Mouse (Mus musculus) lung, postnatal 0 days (tissue): ENCODE data around the gene Relt. TPM values are rescaled to one million over a fixed set of nuclear protein-coding genes. Genes with fewer than 3 reads are reported as not detected.

Experiments used
- ATAC-seq: fragments of 200-750 bp; cut with Nextera tagmentation; 2 replicates; pipeline ENCODE4 v1.8.0; 2017; ENCODE audit warnings: moderate library complexity
- DNase-seq: peaks from one replicate; pipeline ENCODE4 v3.0.0-alpha.2; 2016; ENCODE audit warnings: low spot score
- H3K27ac ChIP-seq: fragments of 300-500 bp; sonication (generic); 2 replicates; pipeline ENCODE4 v1.5.1; 2014; ENCODE audit warnings: antibody characterized with exemption, mild to moderate bottlenecking, low read length, mixed read lengths
- H3K27me3 ChIP-seq: fragments of 300-500 bp; sonication (generic); replicated peaks from 2 replicates; pipeline ENCODE4 v1.6.1; 2014; ENCODE audit warnings: low read length, mixed read lengths; ENCODE audit not compliant: insufficient read depth
- H3K36me3 ChIP-seq: fragments of 300-500 bp; sonication (generic); 2 replicates; pipeline ENCODE4 v1.6.1; 2014; ENCODE audit warnings: low read length, mixed read lengths; ENCODE audit not compliant: insufficient read depth
- H3K4me1 ChIP-seq: fragments of 300-500 bp; sonication (generic); 2 replicates; pipeline ENCODE4 v1.6.1; 2014; ENCODE audit warnings: antibody characterized with exemption, low read depth, low read length, mixed read lengths; ENCODE audit not compliant: insufficient read depth
- H3K4me2 ChIP-seq: fragments of 300-500 bp; sonication (generic); replicated peaks from 2 replicates; pipeline ENCODE4 v1.6.1; 2014; ENCODE audit warnings: low read depth, mild to moderate bottlenecking, low read length, moderate library complexity, mixed read lengths
- H3K4me3 ChIP-seq: fragments of 300-500 bp; sonication (generic); 2 replicates; pipeline ENCODE4 v1.5.1; 2014; ENCODE audit warnings: low read depth, low read length
- H3K9ac ChIP-seq: fragments of 300-500 bp; sonication (generic); replicated peaks from 2 replicates; pipeline ENCODE4 v1.6.1; 2014; ENCODE audit warnings: low read depth, mild to moderate bottlenecking
- H3K9me3 ChIP-seq: fragments of 300-500 bp; sonication (generic); 2 replicates; pipeline ENCODE4 v1.6.1; 2016; ENCODE audit warnings: low read length, mixed read lengths
- CTCF ChIP-seq: IDR thresholded peaks from 2 replicates; pipeline ENCODE4 v1.5.1; 2016; ENCODE audit warnings: antibody characterized with exemption, mild to moderate bottlenecking
- EP300 ChIP-seq: IDR thresholded peaks from 2 replicates; pipeline ENCODE4 v1.6.1; 2016; ENCODE audit warnings: antibody characterized with exemption, mild to moderate bottlenecking, control low read depth
- WGBS: fragments of 180-500 bp; shearing (Covaris S2); extraction: QIAGEN DNeasy Blood & Tissue Kit; methylation state at CpG from one replicate; pipeline ENCODE4 v1.1.7; 2014; 5-methylcytosine and 5-hydroxymethylcytosine counted together
- polyA plus RNA-seq: library from polyadenylated mRNA; unstranded; fragments of >200 nt; fragmentation: Nextera tagmentation; extraction: Ambion mirVana; gene quantifications from 2 replicates; pipeline ENCODE4 v1.2.1, GENCODE M21; 2015

Relt gene
- polyA plus RNA-seq, 1 experiment from 2014 or later, result 3.8 TPM

DNA sequence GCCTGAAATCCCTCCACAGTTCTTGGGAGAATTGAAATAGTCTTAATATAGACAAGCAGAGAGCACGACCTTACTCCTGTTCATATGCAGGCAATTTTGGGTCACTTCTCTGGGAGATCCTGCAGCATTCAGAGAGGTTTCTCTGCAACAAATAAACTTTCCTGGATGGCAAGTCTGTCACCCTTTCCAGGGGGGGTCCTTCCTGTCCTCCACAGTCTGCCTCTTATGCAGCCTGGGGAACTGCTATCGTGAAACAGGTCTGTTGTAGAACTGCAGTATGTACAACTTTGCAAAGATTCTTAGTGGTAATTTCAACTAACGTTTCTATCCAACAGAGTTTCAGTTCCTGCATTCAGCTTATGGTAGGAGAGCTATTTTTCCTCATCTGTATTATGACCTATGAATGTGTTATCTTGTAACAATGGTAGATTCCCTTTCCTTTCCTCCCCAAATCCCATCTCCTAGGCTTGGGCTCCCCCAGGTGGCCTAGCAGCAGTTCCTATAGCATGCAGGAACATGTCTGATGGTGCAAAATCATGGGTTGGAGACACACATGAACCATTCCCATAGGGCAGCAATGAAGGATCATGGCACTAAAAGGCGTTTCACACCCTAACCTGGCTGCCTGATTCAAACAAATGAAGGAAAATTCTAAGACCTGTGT lies 44.7 kb downstream of the Relt start:
- Histone ChIP-seq H3K9me3 (no peaks in the 10 kb centered on the region), H3K4me3 (no peak overlapping the region), H3K27me3 (no peaks in the 10 kb centered on the region), H3K9ac (no peak overlapping the region), H3K36me3 (no peaks in the 10 kb centered on the region), H3K27ac (no peak overlapping the region), H3K4me2 (no peak overlapping the region), H3K4me1 (no peaks in the 10 kb centered on the region)
- ATAC-seq (no peak), DNase-seq (peak; percentile 9)
- WGBS, result 89% methylated on average over 4 of the region's 4 CpGs
- TF ChIP-seq CTCF, result peak; percentile 68
- TF ChIP-seq EP300, result no peak

DNA sequence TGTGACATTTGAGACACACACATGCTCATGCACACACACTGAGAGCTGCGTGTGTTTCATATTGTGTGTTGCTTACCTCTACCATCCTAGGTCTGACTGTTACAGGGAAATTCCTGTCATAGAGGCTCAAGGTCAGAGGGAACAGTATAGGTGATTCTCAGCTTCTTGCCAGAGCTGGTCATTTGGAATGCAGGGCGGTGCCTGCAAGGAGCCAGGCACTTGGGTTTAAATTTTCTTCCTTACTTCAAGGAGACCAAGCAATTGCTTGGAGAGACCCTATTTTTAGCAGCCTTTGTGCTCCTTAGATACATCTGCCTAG lies 45.8 kb downstream of the Relt start:
- no peak overlapping the region for H3K4me3 ChIP-seq

GRCm38 (mm10) chr7:100816759-100817441 lies 46.3 kb downstream of the Relt start:
- ATAC-seq, result no peak
- Histone ChIP-seq H3K4me1 (no peaks in the 10 kb centered on the region), H3K9me3 (no peaks in the 10 kb centered on the region), H3K27me3 (no peaks in the 10 kb centered on the region), H3K27ac (no peak overlapping the region), H3K4me2 (no peak overlapping the region), H3K4me3 (no peak overlapping the region), H3K9ac (no peak overlapping the region), H3K36me3 (no peaks in the 10 kb centered on the region)
- TF ChIP-seq CTCF (no peak), EP300 (no peak)
- no peak for DNase-seq
- WGBS, result 68% methylated on average over 6 of the region's 6 CpGs

More for the DNA sequence above, 45.8 kb downstream of the Relt start:
- no peak overlapping the region for H3K9ac ChIP-seq
- no peaks in the 10 kb centered on the region for H3K27me3 ChIP-seq
- H3K9me3 ChIP-seq, result no peaks in the 10 kb centered on the region
- H3K4me2 ChIP-seq, result no peak overlapping the region
- no peaks in the 10 kb centered on the region for H3K4me1 ChIP-seq
- TF ChIP-seq CTCF (no peak), EP300 (no peak)
- 70% methylated on average over 2 of the region's 2 CpGs for whole genome bisulfite sequencing
- DNase-seq, result no peak
- H3K36me3 ChIP-seq, result no peaks in the 10 kb centered on the region
- no peak overlapping the region for H3K27ac ChIP-seq
- no peak for ATAC-seq

DNA sequence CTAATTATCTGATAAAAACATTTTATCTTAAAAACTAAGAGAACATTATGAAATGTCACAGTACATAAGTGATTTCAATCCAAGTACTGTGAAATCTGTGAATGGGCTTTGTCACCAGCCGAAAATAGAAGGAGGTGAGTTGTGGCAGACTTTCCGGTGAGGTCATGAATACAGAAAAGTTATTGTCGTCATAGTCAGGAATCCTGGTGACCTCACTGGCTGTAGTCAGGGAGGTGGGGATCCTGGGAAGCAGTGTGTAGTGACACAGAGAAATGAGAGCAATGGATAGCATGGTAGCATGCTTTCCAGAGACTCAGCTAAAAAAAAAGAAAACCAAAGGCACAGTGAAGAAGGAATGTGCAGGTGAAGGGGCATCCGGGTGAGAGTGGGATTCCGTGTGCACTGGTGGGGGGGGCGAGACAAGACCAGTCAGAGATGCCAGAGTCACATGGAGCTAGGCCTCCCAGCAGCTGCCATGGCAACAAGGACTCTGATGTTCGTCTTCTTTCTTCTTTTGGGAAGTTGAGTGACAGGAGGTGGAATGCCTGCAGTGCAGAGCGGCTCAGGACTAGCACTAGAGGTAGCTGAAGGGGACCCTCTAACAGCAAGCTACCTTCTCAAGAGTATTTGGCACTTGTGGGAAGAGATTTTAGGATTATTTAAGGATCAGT lies 47.2 kb downstream of the Relt start:
- Histone ChIP-seq H3K9me3 (no peaks in the 10 kb centered on the region), H3K4me2 (no peak overlapping the region), H3K4me3 (no peak overlapping the region), H3K9ac (no peak overlapping the region), H3K27me3 (no peaks in the 10 kb centered on the region), H3K4me1 (no peaks in the 10 kb centered on the region), H3K36me3 (no peaks in the 10 kb centered on the region), H3K27ac (no peak overlapping the region)
- TF ChIP-seq EP300 (no peak), CTCF (no peak)
- 58% methylated on average over 8 of the region's 8 CpGs for WGBS
- ATAC-seq (no peak), DNase-seq (peak; percentile 27)

DNA sequence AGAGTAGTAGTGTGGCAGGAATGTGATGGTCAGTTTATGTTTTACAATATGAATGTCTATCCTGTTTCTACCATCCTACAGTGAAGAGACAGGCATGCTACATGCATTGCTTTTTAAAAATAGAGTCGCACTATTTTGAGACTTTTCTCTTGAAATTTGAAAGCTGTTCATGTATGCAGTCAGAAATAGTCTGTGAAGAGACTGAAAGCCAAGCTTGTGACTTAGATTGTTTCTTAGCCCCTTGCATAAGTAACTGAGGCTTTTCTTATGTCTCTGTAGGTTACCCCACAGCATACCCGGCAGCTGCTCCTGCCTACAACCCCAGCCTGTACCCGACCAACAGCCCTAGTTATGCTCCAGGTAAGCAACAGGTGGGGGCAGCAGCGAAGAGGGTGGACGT lies 50.6 kb downstream of the Relt start:
- Histone ChIP-seq H3K9me3 (no peaks in the 10 kb centered on the region), H3K9ac (no peak overlapping the region), H3K27me3 (no peaks in the 10 kb centered on the region), H3K4me2 (no peak overlapping the region), H3K4me3 (no peak overlapping the region), H3K4me1 (no peaks in the 10 kb centered on the region), H3K36me3 (no peaks in the 10 kb centered on the region), H3K27ac (no peak overlapping the region)
- no peak for ATAC-seq
- no peak for TF ChIP-seq EP300
- TF ChIP-seq CTCF, result no peak
- 86% methylated on average over 5 of the region's 5 CpGs for WGBS
- no peak for DNase-seq

GRCm38 (mm10) chr7:100811912-100812311 lies 51.3 kb downstream of the Relt start:
- no peaks in the 10 kb centered on the region for H3K27me3 ChIP-seq
- TF ChIP-seq CTCF (no peak), EP300 (no peak)
- 74% methylated on average over 5 of the region's 5 CpGs for WGBS

More at GRCm38 (mm10) chr7:100811912-100812311, 51.3 kb downstream of the Relt start:
- Histone ChIP-seq H3K9ac (no peak overlapping the region), H3K4me2 (no peak overlapping the region), H3K4me3 (no peak overlapping the region), H3K9me3 (no peaks in the 10 kb centered on the region), H3K27ac (no peak overlapping the region), H3K36me3 (no peaks in the 10 kb centered on the region), H3K4me1 (no peaks in the 10 kb centered on the region)
- DNase-seq, result no peak
- no peak for ATAC-seq
